Mouse (Mus musculus): ENCODE results near the gene Kifc3.

The Kifc3 gene

GRCm38 (mm10) chr8:95159344-95159743, 43.3 kb downstream of the Kifc3 start:
- no peak for DNase-seq (ENCODE audit: low read depth in 2 of 2, low spot score in 2 of 2)

DNA sequence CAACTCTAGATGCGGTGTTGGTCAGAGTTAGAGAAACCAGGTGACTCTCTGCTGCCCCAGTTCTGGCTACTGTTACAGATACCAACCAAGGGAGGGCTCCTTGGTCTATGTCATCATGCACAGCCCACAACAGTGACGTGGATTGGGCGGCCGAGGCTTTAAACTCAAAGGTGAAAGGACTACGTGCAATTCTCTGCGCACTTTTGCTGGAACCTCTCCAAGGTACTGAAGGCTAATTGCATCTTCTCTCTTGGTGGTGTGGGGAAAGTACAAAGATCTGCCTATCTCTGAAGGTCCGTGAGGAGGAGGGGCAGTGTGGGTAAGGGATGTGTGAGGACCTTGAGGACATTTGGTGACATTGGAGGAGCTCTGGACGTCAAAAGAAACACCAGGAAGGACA, 44.0 kb downstream of the Kifc3 start:
- DNase-seq (ENCODE audit: low read depth in 2 of 2, low spot score in 2 of 2), result no peak

GRCm38 (mm10) chr8:95157145-95157544, 45.5 kb downstream of the Kifc3 start:
- DNase-seq (ENCODE audit: low read depth in 2 of 2, low spot score in 2 of 2), result no peak

- DNase-seq (ENCODE audit: low read depth in 2 of 2, low spot score in 2 of 2), result no peak
Observed at GRCm38 (mm10) chr8:95156108-95156507, 46.5 kb downstream of the Kifc3 start.

GRCm38 (mm10) chr8:95155361-95155760, 47.3 kb downstream of the Kifc3 start:
- no peak for DNase-seq (ENCODE audit: low read depth in 2 of 2, low spot score in 2 of 2)

- no peak for DNase-seq (ENCODE audit: low read depth in 2 of 2, low spot score in 2 of 2)
Observed at GRCm38 (mm10) chr8:95154654-95155053, 48.0 kb downstream of the Kifc3 start.

DNA sequence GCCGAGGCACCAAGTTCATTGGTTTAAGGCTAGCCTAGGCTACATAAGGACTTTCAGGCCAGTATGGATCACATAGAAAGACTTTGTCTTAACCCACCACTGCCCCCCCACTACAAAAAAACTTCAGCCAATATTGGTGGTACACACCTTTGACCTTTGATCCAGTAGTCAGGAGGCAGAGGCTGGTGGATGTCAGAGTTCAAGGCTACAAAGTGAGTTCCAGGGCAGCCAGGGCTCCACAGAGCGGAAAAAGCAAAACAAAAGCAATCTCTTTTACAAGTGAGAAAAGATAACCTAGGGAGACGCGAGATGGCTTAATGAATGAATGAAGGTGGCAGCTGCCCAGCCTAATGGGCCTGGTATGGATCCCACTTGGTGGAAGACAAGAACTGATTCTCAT, 48.6 kb downstream of the Kifc3 start:
- no peak for DNase-seq (ENCODE audit: low read depth in 2 of 2, low spot score in 2 of 2)

- DNase-seq (ENCODE audit: low read depth in 2 of 2, low spot score in 2 of 2), result no peak
Observed at GRCm38 (mm10) chr8:95150608-95151007, 52.0 kb downstream of the Kifc3 start.

- DNase-seq (ENCODE audit: low read depth in 2 of 2, low spot score in 2 of 2), result no peak
Observed at GRCm38 (mm10) chr8:95149426-95149825, 53.2 kb downstream of the Kifc3 start.

DNA sequence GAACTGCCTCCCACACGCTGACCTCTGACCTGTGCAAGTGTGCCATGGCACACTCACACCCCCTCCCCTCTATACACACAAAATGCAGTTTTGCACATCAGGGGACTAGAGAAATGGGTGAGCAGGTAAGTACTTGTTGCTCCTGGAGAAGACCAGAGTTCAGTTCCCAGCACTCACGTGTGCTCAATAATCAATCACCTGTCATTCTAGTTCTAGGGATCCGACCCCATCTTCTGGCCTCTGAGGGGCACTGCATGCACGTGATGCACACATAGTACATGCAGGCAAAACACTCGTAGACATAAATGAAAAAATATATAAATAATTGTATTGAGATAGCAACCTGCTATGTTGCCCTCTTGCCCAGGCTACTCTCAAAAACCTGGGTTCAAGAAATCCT, 55.8 kb downstream of the Kifc3 start:
- DNase-seq (ENCODE audit: low read depth in 2 of 2, low spot score in 2 of 2), result no peak

DNA sequence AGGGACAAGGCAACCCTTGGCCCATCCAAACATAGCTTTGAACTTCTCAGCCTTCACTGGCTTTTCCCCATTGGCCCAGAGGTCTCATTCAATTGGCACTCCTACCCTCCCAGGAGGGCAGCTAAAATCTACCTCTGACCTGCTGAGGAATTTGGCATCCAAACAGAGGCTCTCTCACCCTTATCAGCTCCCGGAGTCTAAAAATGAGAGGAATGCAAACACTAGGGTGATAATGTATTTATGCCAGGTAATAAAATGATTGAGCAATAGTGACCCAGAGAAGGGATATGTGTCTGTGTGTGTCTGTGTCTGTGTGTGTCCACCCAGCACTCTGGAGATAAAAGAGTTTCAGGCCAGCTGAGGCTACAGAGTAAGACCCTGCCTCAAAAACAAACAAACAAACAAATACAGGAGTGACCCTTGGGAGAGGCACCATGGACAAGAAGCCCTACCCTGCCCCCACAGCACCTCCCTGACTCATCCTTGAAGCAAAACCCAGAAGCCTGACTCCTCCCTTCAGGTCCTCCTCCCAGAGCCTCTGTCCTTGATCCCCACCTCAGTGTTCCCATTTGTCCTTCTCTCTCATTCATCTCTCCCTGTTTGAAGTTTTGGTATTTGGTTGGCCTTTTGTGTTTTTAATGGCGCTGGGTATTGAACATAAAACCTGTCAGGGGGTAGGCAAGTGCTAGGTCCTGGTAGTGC, 56.4 kb downstream of the Kifc3 start:
- DNase-seq (ENCODE audit: low read depth in 2 of 2, low spot score in 2 of 2), result no peak

GRCm38 (mm10) chr8:95144631-95145015, 58.0 kb downstream of the Kifc3 start:
- no peak for DNase-seq (ENCODE audit: low read depth in 2 of 2, low spot score in 2 of 2)

- DNase-seq (ENCODE audit: low read depth in 2 of 2, low spot score in 2 of 2), result no peak
Observed at GRCm38 (mm10) chr8:95143805-95144630, 58.6 kb downstream of the Kifc3 start.

GRCm38 (mm10) chr8:95142985-95143804, 59.4 kb downstream of the Kifc3 start:
- DNase-seq (ENCODE audit: low read depth in 2 of 2, low spot score in 2 of 2), result no peak

- peak; percentile 40 to 53 for DNase-seq (ENCODE audit: low read depth in 2 of 2, low spot score in 2 of 2)
Observed at GRCm38 (mm10) chr8:95142075-95142831, 60.4 kb downstream of the Kifc3 start.

- DNase-seq (ENCODE audit: low read depth in 2 of 2, low spot score in 2 of 2), result no peak
Observed at GRCm38 (mm10) chr8:95141469-95142074, 61.0 kb downstream of the Kifc3 start.

- no peak for DNase-seq (ENCODE audit: low read depth in 2 of 2, low spot score in 2 of 2)
Observed at GRCm38 (mm10) chr8:95141026-95141425, 61.6 kb downstream of the Kifc3 start.

GRCm38 (mm10) chr8:95140555-95140954, 62.1 kb downstream of the Kifc3 start:
- no peak for DNase-seq (ENCODE audit: low read depth in 2 of 2, low spot score in 2 of 2)

GRCm38 (mm10) chr8:95139051-95139365, 63.6 kb downstream of the Kifc3 start:
- DNase-seq (ENCODE audit: low read depth in 2 of 2, low spot score in 2 of 2), result no peak

DNA sequence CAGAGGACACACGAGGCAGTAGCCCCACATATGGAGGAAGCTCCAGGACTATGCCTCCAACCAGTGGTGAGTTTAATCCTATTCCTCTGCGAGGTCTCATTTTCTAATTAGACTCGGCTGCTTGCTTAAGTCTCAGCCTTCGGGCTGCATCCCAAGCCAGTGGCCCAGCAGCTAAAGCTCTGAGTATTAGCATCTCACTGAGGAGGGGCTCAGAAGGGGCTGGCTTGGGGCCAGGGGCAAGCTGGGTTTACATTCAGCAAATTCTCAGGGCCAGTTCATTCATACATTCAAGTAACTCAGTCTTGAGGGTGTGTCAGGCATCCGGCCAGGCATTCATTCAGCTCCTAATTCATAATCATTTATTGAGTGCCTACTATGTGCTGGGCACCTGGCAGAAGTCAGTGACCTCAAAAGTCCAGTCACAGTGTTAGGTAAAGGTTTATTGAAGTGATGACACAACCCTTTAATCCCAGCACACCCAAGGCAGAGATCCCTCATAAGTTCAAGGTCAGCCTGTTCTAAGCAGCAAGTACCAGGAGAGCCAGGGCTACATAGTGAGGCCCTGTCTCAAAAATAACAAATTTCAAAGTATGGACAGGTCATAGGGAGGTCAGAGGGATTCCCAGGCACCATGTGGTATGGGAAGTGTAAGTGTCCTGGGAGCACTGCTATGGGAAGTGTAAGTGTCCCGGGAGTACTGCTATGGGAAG, 64.1 kb downstream of the Kifc3 start:
- no peak for DNase-seq (ENCODE audit: low read depth in 2 of 2, low spot score in 2 of 2)

Measured in CD8-positive naive resting alpha-beta T cell, adult 2 months (primary cell).